Mouse (Mus musculus): Measurements from ENCODE around the gene Fgfr2. TPM values are rescaled to one million over a fixed set of nuclear protein-coding genes. Genes with fewer than 3 reads are reported as not detected.

The Fgfr2 gene
- polyA plus RNA-seq, 1 experiment from 2014 or later, result 18.5 TPM

DNA sequence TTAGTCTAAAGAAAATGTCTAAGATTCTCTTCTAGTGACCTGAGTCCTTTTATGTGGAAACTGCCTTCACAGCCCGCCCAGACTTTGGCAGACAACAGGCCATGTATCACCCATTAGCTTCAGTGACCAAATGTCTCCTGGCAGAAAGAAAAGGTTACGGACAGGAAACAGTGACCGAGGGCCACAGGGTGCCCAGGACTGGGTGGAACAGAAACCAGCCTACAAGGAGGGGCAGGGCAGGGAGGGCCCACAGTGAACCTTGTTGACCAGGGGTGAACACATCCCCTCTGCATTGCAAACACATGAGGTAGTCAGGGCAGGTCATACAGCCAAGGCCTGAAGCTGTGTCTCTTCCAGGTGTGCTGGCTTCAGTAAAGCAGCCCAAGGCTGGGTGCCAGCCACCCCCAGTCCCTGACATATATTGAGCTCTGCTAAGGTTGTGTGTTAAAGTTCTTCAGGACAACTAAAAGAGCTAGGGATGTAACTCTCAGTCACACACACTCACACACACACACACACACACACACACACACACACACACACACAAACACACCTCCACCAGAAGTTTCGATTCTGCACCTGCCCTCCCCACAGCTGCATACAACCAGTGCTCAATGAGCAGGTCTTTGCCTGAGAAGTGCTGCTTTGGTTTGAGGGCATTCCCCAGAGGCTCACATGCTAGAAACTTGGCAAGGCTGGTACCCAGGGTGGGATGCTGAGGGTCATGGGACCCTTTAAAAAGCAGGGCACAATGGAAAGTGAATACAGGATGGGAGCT, 855.2 kb downstream of the Fgfr2 start:
- 83% methylated on average over 4 of the region's 4 CpGs for WGBS (ENCODE audit: insufficient replicate concordance)
- H3K9me3 ChIP-seq (replicated peaks), result no peaks in the 10 kb centered on the region

GRCm38 (mm10) chr7:132264763-132265162, 858.4 kb downstream of the Fgfr2 start:
- Histone ChIP-seq H3K9ac (no peak overlapping the region), H3K4me3 (no peak overlapping the region), H3K9me3 (replicated peaks) (no peaks in the 10 kb centered on the region), H3K4me1 (peaks cover 45% of the 10 kb centered on the region), H3K27me3 (replicated peaks) (no peaks in the 10 kb centered on the region), H3K27ac (no peak overlapping the region), H3K4me2 (no peak overlapping the region), H3K36me3 (peaks cover 17% of the 10 kb centered on the region)
- ATAC-seq, result no peak
- 70% methylated on average over 3 of the region's 3 CpGs for WGBS (ENCODE audit: insufficient replicate concordance)

More for the DNA sequence above, 855.2 kb downstream of the Fgfr2 start:
- no peaks in the 10 kb centered on the region for H3K27me3 ChIP-seq (replicated peaks)
- H3K9ac ChIP-seq, result no peak overlapping the region
- no peak overlapping the region for H3K4me2 ChIP-seq
- no peak overlapping the region for H3K27ac ChIP-seq
- ATAC-seq, result no peak
- no peak overlapping the region for H3K4me3 ChIP-seq
- peaks cover 20% of the 10 kb centered on the region for H3K36me3 ChIP-seq
- H3K4me1 ChIP-seq, result peaks cover 18% of the 10 kb centered on the region

GRCm38 (mm10) chr7:132263186-132263585, 860.0 kb downstream of the Fgfr2 start:
- no peak overlapping the region for H3K9ac ChIP-seq

DNA sequence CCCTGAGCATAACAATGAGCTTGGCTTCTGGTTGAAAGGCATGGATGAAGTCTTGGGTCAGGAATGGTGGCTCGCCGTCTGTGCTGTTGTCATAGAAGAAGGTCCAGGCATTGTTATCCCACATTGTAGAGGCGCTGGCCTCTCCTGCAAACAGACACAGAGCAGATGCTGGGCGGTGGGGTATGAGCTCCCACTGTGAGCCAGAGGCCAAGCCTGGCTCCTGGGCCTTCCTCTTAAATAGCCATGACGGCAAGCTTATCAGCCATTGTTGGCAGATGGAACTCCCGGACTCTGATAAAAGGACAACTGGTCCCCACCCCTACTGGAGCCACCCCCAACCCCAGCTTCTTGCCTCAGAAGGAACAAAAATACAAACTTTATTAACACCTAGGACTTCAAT, 860.5 kb downstream of the Fgfr2 start:
- peak overlapping the region; percentile 39 for H3K9ac ChIP-seq
- ATAC-seq, result peak; percentile 70
- H3K27ac ChIP-seq, result peak overlapping the region; percentile 59
- 46% methylated on average over 6 of the region's 6 CpGs for WGBS (ENCODE audit: insufficient replicate concordance)
- H3K9me3 ChIP-seq (replicated peaks), result no peaks in the 10 kb centered on the region
- peaks cover 55% of the 10 kb centered on the region for H3K4me1 ChIP-seq
- peak overlapping the region; percentile 20 for H3K4me3 ChIP-seq
- no peaks in the 10 kb centered on the region for H3K27me3 ChIP-seq (replicated peaks)
- peaks cover 8% of the 10 kb centered on the region for H3K36me3 ChIP-seq
- peak overlapping the region; percentile 53 for H3K4me2 ChIP-seq

More at GRCm38 (mm10) chr7:132263186-132263585, 860.0 kb downstream of the Fgfr2 start:
- WGBS (ENCODE audit: insufficient replicate concordance), result 81% methylated on average over 6 of the region's 6 CpGs
- Histone ChIP-seq H3K4me3 (no peak overlapping the region), H3K27ac (peak overlapping the region; percentile 59; the same call in 1 of the 2 replicates), H3K36me3 (peaks cover 8% of the 10 kb centered on the region; the same call in 1 of the 2 replicates), H3K4me2 (no peak overlapping the region), H3K4me1 (peaks cover 55% of the 10 kb centered on the region), H3K27me3 (replicated peaks) (no peaks in the 10 kb centered on the region), H3K9me3 (replicated peaks) (no peaks in the 10 kb centered on the region)
- ATAC-seq, result no peak

GRCm38 (mm10) chr7:132261885-132262284, 861.3 kb downstream of the Fgfr2 start:
- ATAC-seq, result peak; percentile 94

GRCm38 (mm10) chr7:132260632-132261031, 862.5 kb downstream of the Fgfr2 start:
- 66% methylated on average over 5 of the region's 5 CpGs for WGBS (ENCODE audit: insufficient replicate concordance)
- Histone ChIP-seq H3K4me2 (0 out of 2 replicates have a peak overlapping the region, but pooled peaks have one; percentile 53), H3K4me3 (no peak overlapping the region), H3K36me3 (peaks cover 11% of the 10 kb centered on the region; the same call in 1 of the 2 replicates), H3K27ac (no peak overlapping the region), H3K27me3 (replicated peaks) (no peaks in the 10 kb centered on the region), H3K9ac (no peak overlapping the region), H3K9me3 (replicated peaks) (no peaks in the 10 kb centered on the region), H3K4me1 (peaks cover 55% of the 10 kb centered on the region)
- no peak for ATAC-seq

More at GRCm38 (mm10) chr7:132261885-132262284, 861.3 kb downstream of the Fgfr2 start:
- WGBS (ENCODE audit: insufficient replicate concordance), result 9% methylated on average over 3 of the region's 3 CpGs
- peak overlapping the region; percentile 53 for H3K4me2 ChIP-seq
- H3K9me3 ChIP-seq (replicated peaks), result no peaks in the 10 kb centered on the region
- H3K27ac ChIP-seq, result peak overlapping the region; percentile 59
- H3K27me3 ChIP-seq (replicated peaks), result no peaks in the 10 kb centered on the region
- peaks cover 16% of the 10 kb centered on the region for H3K36me3 ChIP-seq
- H3K9ac ChIP-seq, result peak overlapping the region; percentile 39; the same call in 1 of the 2 replicates
- H3K4me1 ChIP-seq, result peaks cover 55% of the 10 kb centered on the region
- H3K4me3 ChIP-seq, result peak overlapping the region; percentile 20

DNA sequence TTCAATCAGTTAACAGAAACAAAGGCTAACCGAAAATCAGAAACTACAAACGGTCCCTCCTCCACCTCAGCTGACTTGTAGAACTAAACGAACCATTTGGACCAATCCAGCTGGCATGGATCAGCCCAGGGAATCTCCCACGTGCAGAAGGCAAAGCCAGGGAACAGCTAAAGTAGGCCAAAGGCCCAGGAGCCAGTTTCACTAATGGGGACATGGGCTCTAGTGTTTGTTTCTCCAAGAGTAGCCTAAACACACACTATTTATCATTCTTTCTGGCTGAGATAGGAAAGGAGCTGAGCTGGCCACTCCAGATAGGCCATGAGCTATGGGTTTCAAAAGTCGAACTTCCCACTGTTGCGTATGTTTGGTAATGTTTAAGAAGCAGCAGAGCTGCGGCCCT, 864.3 kb downstream of the Fgfr2 start:
- peaks cover 8% of the 10 kb centered on the region; the same call in 1 of the 2 replicates for H3K36me3 ChIP-seq
- peaks cover 46% of the 10 kb centered on the region for H3K4me1 ChIP-seq
- H3K9me3 ChIP-seq (replicated peaks), result no peaks in the 10 kb centered on the region
- H3K4me2 ChIP-seq, result no peak overlapping the region
- no peak overlapping the region for H3K4me3 ChIP-seq
- 57% methylated on average over 7 of the region's 7 CpGs for WGBS (ENCODE audit: insufficient replicate concordance)
- no peaks in the 10 kb centered on the region for H3K27me3 ChIP-seq (replicated peaks)
- no peak overlapping the region for H3K27ac ChIP-seq
- no peak for ATAC-seq
- H3K9ac ChIP-seq, result no peak overlapping the region

DNA sequence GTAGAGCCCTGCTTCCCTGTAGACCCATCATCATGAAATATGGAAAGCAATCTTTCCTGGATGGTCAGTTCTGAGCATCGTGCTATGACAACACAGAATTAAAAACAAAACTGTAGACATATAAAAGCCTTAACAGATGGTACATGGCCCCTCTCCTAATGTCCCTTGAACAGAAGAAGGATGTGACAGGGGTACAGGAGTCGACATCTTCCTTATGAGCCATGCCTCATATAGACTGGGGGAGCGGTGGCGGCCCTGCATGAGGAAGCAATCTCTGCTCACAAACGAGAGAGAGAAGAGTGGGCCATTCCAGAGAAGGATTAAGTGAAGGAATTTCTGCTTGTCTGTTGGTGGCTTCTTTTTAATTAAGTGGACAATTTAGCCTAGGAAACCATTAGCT, 864.9 kb downstream of the Fgfr2 start:
- no peak overlapping the region for H3K4me2 ChIP-seq
- H3K27ac ChIP-seq, result no peak overlapping the region
- 72% methylated on average over 5 of the region's 5 CpGs for WGBS (ENCODE audit: insufficient replicate concordance)
- H3K27me3 ChIP-seq (replicated peaks), result no peaks in the 10 kb centered on the region
- H3K4me3 ChIP-seq, result no peak overlapping the region
- no peaks in the 10 kb centered on the region for H3K9me3 ChIP-seq (replicated peaks)
- H3K9ac ChIP-seq, result no peak overlapping the region
- no peak for ATAC-seq
- H3K4me1 ChIP-seq, result peaks cover 40% of the 10 kb centered on the region
- peaks cover 8% of the 10 kb centered on the region; the same call in 1 of the 2 replicates for H3K36me3 ChIP-seq

- Histone ChIP-seq H3K4me1 (peaks cover 6% of the 10 kb centered on the region), H3K4me3 (no peak overlapping the region), H3K9me3 (replicated peaks) (no peaks in the 10 kb centered on the region), H3K9ac (no peak overlapping the region), H3K27ac (no peak overlapping the region), H3K4me2 (no peak overlapping the region), H3K27me3 (replicated peaks) (no peaks in the 10 kb centered on the region), H3K36me3 (peaks cover 8% of the 10 kb centered on the region; the same call in 1 of the 2 replicates)
- ATAC-seq, result no peak
- WGBS (ENCODE audit: insufficient replicate concordance), result 74% methylated on average over 5 of the region's 5 CpGs
Observed at GRCm38 (mm10) chr7:132253513-132253912, 869.6 kb downstream of the Fgfr2 start.

GRCm38 (mm10) chr7:132253078-132253477, 870.1 kb downstream of the Fgfr2 start:
- Histone ChIP-seq H3K36me3 (peaks cover 8% of the 10 kb centered on the region; the same call in 1 of the 2 replicates), H3K27ac (no peak overlapping the region), H3K9me3 (replicated peaks) (no peaks in the 10 kb centered on the region), H3K4me3 (no peak overlapping the region), H3K9ac (no peak overlapping the region), H3K4me1 (peaks cover 6% of the 10 kb centered on the region), H3K27me3 (replicated peaks) (no peaks in the 10 kb centered on the region), H3K4me2 (no peak overlapping the region)
- ATAC-seq, result no peak
- 89% methylated on average over 4 of the region's 4 CpGs for WGBS (ENCODE audit: insufficient replicate concordance)

GRCm38 (mm10) chr7:132249563-132250119, 873.5 kb downstream of the Fgfr2 start:
- Histone ChIP-seq H3K27me3 (replicated peaks) (no peaks in the 10 kb centered on the region), H3K4me2 (no peak overlapping the region), H3K4me3 (no peak overlapping the region), H3K36me3 (peaks cover 15% of the 10 kb centered on the region), H3K27ac (no peak overlapping the region), H3K9me3 (replicated peaks) (no peaks in the 10 kb centered on the region), H3K9ac (no peak overlapping the region), H3K4me1 (peaks cover 6% of the 10 kb centered on the region)
- ATAC-seq, result no peak
- WGBS (ENCODE audit: insufficient replicate concordance), result 63% methylated on average over 10 of the region's 10 CpGs

DNA sequence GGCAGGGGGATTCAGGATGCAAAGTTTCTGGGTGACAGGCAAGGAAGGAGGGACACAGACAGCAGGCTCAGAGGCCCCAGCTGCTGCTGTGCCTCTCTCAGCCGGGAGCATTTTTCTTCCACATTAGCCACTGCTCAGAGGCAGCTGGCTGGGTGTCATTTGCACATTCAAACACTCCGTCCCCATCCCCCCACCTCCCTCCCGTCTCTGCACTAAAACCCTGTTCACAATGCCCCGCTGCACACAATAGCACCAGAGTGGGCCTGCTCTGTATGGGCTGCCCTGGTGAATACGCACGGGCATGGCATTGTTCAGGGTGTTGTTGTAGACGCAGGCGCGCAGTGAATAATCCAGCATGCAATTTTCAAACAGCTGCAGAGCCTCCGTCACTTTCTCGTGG, 875.6 kb downstream of the Fgfr2 start:
- Histone ChIP-seq H3K4me1 (peaks cover 23% of the 10 kb centered on the region), H3K36me3 (peaks cover 26% of the 10 kb centered on the region), H3K9ac (no peak overlapping the region), H3K27me3 (replicated peaks) (no peaks in the 10 kb centered on the region), H3K4me3 (no peak overlapping the region), H3K4me2 (no peak overlapping the region), H3K9me3 (replicated peaks) (no peaks in the 10 kb centered on the region), H3K27ac (no peak overlapping the region)
- 68% methylated on average over 11 of the region's 11 CpGs for WGBS (ENCODE audit: insufficient replicate concordance)
- no peak for ATAC-seq

Measured in liver, embryonic 12.5 days (tissue).